Mouse (Mus musculus): Measurements from ENCODE around the gene Usp37. TPM values are rescaled to one million over a fixed set of nuclear protein-coding genes. Genes with fewer than 3 reads are reported as not detected.
"Not testable (repeated sequence)": the region's sequence is repeated elsewhere in the genome, so short reads cannot be mapped to it uniquely, and the experiment has no call there.

The Usp37 gene
- polyA plus RNA-seq, 1 experiment from 2014 or later: 28.3 TPM

DNA sequence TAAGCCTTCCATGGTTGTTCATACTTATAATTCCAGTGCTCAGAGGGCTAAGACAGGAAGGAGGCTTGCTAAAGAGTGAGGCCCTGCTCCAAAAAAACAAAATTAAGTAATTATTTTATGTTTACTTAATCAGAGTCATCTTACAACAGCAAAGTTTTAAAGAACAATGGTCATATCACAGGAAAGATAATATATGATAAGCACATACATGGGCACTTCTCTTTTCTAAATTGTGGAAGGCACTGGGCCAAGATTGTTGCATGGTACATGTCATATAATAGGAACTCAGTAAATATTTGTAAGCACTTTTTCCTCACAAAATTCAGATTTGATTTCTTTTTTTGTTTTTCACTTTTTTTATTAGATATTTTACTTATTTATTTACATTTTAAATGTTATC, 24.2 kb downstream of the Usp37 start:
- H3K9me3 ChIP-seq: no peaks in the 10 kb centered on the region
- no peak overlapping the region for H3K27ac ChIP-seq
- H3K4me3 ChIP-seq: no peak overlapping the region
- peaks cover 75% of the 10 kb centered on the region for H3K36me3 ChIP-seq
- H3K4me1 ChIP-seq: no peaks in the 10 kb centered on the region
- H3K27me3 ChIP-seq (ENCODE audit: insufficient read depth, poor library complexity, severe bottlenecking): no peaks in the 10 kb centered on the region
- no peak for DNase-seq (ENCODE audit: low spot score)

DNA sequence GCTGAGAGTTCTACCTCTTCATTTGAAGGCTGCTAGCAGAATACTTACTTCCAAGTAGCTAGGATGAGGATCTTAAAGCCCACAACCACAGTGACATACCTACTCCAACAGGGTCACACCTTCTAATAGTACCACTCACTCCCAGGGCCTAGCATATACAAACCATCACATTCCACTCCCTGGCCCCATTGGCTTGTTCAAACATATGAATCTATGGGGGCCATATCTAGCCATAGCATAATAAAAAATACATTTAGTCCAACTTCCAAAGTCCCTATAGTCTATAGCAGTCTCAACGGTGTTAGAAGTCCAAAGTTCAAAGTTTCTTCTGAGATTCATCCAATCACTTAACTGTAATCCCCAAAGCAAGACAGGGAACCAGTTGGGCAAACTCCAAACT, 31.1 kb downstream of the Usp37 start:
- H3K27ac ChIP-seq; H3K4me1 ChIP-seq; H3K27me3 ChIP-seq (ENCODE audit: insufficient read depth, poor library complexity, severe bottlenecking); H3K9me3 ChIP-seq; DNase-seq (ENCODE audit: low spot score); H3K4me3 ChIP-seq: not testable (repeated sequence)
- WGBS: 97% methylated on average over 1 of the region's 1 CpGs
- peaks cover 37% of the 10 kb centered on the region for H3K36me3 ChIP-seq

DNA sequence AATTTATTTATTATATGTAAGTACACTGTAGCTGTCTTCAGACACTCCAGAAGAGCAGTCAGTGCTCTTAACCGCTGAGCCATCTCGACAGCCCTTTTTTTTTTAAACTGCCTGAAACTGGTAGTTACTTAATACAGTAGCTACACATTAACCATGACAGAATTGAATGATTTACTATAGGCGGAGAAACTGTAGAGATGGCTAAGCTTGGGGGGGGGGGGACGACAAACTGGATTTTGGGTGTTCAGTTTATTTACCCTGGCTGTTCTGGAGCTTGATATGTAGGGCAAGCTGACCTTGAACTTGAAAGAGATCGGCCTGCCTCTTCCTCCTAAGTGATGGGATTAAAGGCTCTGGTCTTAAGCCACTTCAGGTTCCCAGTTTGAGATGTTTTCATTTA, 32.8 kb downstream of the Usp37 start:
- H3K36me3 ChIP-seq: peaks cover 34% of the 10 kb centered on the region
- H3K9me3 ChIP-seq: no peaks in the 10 kb centered on the region
- H3K4me3 ChIP-seq: no peak overlapping the region
- no peak overlapping the region for H3K27ac ChIP-seq
- H3K4me1 ChIP-seq: peaks cover 17% of the 10 kb centered on the region
- WGBS: 97% methylated on average over 5 of the region's 5 CpGs
- DNase-seq (ENCODE audit: low spot score): no peak
- no peaks in the 10 kb centered on the region for H3K27me3 ChIP-seq (ENCODE audit: insufficient read depth, poor library complexity, severe bottlenecking)

DNA sequence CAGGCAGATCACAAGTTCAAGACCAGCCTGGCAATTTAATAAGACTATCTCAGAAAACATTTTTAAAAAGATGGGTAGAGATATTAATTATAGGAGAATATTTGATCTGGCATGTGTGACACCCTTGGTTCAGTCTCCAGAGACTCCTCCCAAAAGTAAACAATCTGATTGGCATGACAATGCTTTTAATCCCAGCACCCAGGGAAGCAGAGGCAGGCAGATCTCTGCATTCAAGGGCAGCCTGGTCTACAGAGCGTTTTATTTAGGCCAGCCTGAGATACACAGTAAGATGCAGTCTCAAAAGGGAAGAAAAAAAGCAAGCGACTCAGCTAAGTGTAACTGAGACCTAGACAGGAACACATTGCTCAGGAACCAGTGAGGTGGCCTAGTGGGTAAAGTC, 36.3 kb downstream of the Usp37 start:
- H3K27me3 ChIP-seq (ENCODE audit: insufficient read depth, poor library complexity, severe bottlenecking): no peaks in the 10 kb centered on the region
- no peaks in the 10 kb centered on the region for H3K9me3 ChIP-seq
- WGBS: 88% methylated on average over 2 of the region's 2 CpGs
- peaks cover 15% of the 10 kb centered on the region for H3K36me3 ChIP-seq
- 0 out of 2 replicates have a peak overlapping the region, but pooled peaks have one; percentile 96 for H3K4me3 ChIP-seq
- H3K4me1 ChIP-seq: peaks cover 22% of the 10 kb centered on the region
- H3K27ac ChIP-seq: no peak overlapping the region; the same call in 1 of the 2 replicates
- no peak for DNase-seq (ENCODE audit: low spot score)

DNA sequence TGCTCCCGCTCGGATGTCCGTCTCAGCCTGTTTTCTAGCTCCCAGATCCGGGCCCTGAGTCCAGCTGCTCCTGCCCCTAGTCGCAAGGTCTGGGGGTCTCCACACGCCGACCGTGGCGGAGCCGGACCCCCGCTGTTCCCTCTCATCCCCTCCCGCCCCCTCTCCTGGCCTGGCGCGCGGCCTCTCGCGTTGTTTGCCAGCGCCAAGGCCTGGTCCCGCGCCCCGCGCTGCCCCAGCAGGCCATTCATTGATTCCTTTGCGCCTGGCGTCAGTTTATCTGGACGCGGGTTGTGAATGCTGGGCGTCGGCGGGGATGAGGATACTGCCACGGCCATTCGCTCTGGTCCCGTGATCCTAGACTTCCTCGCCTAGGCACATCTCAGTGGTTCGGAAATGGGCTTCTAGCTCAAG, 37.6 kb downstream of the Usp37 start:
- Histone ChIP-seq H3K9me3 (no peaks in the 10 kb centered on the region), H3K27ac (peak overlapping the region; percentile 98), H3K4me1 (peaks cover 22% of the 10 kb centered on the region), H3K36me3 (peaks cover 12% of the 10 kb centered on the region; the same call in 1 of the 2 replicates), H3K27me3 (ENCODE audit: insufficient read depth, poor library complexity, severe bottlenecking) (no peaks in the 10 kb centered on the region), H3K4me3 (peak overlapping the region; percentile 96)
- no peak for DNase-seq (ENCODE audit: low spot score)
- under 1% methylated on average over 34 of the region's 34 CpGs for WGBS

DNA sequence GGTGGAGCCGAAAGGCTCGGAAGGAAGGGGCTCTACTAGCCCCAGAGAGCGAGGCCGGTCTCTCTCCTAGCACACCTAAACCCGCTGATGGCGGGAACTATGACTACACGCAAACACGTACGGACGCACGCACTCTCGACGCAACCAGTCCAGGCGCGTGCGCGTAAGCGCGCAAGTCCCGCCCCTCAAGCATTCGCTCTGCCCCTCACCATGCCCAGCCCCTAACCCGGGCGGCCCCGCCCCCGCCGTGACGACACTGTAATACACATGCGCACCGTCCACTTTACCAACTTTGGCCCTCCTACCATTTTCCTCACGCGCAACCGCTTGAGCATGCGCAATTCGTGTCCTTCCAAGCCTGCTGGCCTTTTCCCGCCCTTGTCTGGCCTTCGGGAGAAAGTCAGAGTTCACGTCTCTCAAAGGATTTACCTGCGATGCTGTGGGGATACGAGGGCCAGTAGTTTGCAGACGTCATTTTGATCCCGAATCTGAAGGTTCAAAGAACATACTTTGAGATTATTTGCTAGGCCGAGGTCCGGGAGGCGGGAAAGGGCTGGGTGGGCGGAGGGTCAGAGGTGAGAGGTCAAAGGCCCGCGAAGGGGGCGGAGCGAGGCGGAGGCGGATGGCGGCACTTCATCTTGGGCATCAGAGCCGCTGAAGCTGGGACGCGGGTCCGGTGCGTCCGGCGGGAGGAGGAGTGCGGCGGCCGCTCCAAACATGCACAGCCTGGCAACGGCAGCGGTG, 38.2 kb downstream of the Usp37 start, which contains the start of gene Cnot9:
Cnot9 (plus strand) TSS at position 338 of the 744 bp plus-strand sequence.
- H3K4me3 ChIP-seq: peak within 1 kb of the TSS; percentile 96
- no peaks in the 10 kb centered on the region for H3K27me3 ChIP-seq (ENCODE audit: insufficient read depth, poor library complexity, severe bottlenecking)
- H3K36me3 ChIP-seq: peaks cover 7% of the 10 kb centered on the region; the same call in 1 of the 2 replicates
- H3K27ac ChIP-seq: peak within 1 kb of the TSS; percentile 98
- peak; percentile 100 for DNase-seq (ENCODE audit: low spot score)
- under 1% methylated on average over 64 of the region's 64 CpGs for WGBS
- H3K9me3 ChIP-seq: no peaks in the 10 kb centered on the region
- H3K4me1 ChIP-seq: peaks cover 22% of the 10 kb centered on the region

DNA sequence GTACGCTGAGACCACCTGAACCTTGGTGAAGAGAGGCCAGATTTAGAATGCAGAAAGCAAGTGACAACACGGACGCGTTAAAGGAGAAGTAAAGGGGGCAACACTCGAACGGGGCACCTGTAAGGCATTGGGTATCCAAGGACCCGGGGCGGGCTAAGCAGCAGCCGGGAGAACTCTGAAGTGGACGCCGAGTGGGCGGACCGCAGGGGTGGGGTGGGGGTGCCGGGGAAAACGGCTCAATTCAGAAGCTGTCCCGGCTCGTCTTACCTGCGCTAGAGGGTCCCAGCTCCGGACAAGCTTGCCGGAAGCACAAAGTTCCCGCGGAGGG, 38.7 kb downstream of the Usp37 start:
- Histone ChIP-seq H3K4me3 (peak overlapping the region; percentile 96), H3K27ac (peak overlapping the region; percentile 98)
- WGBS: 2% methylated on average over 22 of the region's 22 CpGs

DNA sequence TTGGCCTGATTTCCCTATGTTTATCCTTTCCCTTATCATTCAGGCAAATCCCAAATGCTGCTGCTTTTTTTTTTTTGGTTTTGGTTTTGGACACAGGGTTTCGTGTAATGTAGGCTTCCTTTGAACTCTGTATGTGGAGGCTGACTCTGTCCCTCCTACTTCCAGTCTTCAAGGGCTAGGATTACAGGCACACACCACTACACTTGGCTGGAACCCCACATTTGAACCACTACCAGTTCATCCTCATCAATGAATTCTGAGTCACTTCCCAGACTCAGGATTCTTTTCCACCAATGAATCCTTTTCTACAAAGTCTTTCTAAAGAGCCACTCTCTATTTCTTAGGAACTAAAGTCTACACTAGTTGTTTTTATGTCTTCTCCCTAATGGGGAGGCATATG, 43.0 kb downstream of the Usp37 start:
- Histone ChIP-seq H3K4me3 (no peak overlapping the region), H3K36me3 (peaks cover 10% of the 10 kb centered on the region; the same call in 1 of the 2 replicates), H3K27me3 (ENCODE audit: insufficient read depth, poor library complexity, severe bottlenecking) (no peaks in the 10 kb centered on the region), H3K9me3 (no peaks in the 10 kb centered on the region), H3K4me1 (0 out of 2 replicates have a peak, but pooled peaks cover 5% of the 10 kb centered on the region), H3K27ac (no peak overlapping the region)
- 61% methylated on average over 1 of the region's 1 CpGs for WGBS
- DNase-seq (ENCODE audit: low spot score): no peak

More for the DNA sequence above, 38.7 kb downstream of the Usp37 start:
- Histone ChIP-seq H3K27me3 (ENCODE audit: insufficient read depth, poor library complexity, severe bottlenecking) (no peaks in the 10 kb centered on the region), H3K4me1 (peaks cover 22% of the 10 kb centered on the region), H3K36me3 (peaks cover 7% of the 10 kb centered on the region; the same call in 1 of the 2 replicates), H3K9me3 (no peaks in the 10 kb centered on the region)
- no peak for DNase-seq (ENCODE audit: low spot score)

DNA sequence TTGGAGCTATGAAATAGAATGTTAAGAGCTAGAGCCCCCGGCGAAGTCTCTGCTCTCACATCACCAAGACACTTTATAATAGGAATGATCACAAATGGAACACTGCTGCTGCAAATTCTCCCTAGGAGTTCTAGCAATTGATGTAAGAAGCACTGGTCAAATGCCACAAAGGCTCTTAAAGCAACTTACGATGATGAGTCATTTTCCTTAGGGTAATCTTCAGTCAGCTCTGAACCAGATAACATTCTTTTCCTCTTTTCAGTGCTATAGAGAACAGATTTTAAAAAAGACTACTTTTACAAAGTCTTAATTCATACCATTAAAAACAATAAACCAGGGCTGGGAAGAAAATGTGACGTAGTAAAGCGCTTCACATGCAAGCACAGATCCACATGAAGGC, 58.3 kb downstream of the Usp37 start:
- Histone ChIP-seq H3K36me3 (peaks cover 89% of the 10 kb centered on the region), H3K27me3 (ENCODE audit: insufficient read depth, poor library complexity, severe bottlenecking) (no peaks in the 10 kb centered on the region), H3K9me3 (no peaks in the 10 kb centered on the region), H3K27ac (no peak overlapping the region), H3K4me3 (no peak overlapping the region), H3K4me1 (no peaks in the 10 kb centered on the region)
- no peak for DNase-seq (ENCODE audit: low spot score)
- WGBS: 93% methylated on average over 5 of the region's 5 CpGs

DNA sequence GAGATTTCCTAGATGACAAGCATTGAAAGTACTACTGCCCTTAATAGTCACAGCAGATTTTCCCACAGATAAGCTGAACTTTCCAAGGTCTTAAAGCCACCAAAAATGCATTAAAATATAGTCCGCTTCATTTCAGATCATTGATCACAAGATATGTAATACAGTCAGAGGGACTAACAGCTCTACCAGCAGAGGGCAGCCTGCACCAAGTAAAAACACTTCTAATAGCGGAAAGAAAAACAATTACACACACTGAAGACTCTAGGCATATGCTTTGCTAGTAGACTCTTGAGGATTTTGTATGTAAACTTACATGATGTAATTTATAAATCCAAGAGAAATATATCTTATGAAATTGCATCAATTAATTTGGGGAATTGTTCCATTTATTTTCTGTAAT, 83.8 kb downstream of the Usp37 start:
- 83% methylated on average over 2 of the region's 2 CpGs for WGBS
- H3K27ac ChIP-seq: no peak overlapping the region
- peaks cover 70% of the 10 kb centered on the region for H3K36me3 ChIP-seq
- no peak for DNase-seq (ENCODE audit: low spot score)
- H3K9me3 ChIP-seq: no peaks in the 10 kb centered on the region
- no peak overlapping the region for H3K4me3 ChIP-seq
- H3K4me1 ChIP-seq: no peaks in the 10 kb centered on the region
- no peaks in the 10 kb centered on the region for H3K27me3 ChIP-seq (ENCODE audit: insufficient read depth, poor library complexity, severe bottlenecking)

DNA sequence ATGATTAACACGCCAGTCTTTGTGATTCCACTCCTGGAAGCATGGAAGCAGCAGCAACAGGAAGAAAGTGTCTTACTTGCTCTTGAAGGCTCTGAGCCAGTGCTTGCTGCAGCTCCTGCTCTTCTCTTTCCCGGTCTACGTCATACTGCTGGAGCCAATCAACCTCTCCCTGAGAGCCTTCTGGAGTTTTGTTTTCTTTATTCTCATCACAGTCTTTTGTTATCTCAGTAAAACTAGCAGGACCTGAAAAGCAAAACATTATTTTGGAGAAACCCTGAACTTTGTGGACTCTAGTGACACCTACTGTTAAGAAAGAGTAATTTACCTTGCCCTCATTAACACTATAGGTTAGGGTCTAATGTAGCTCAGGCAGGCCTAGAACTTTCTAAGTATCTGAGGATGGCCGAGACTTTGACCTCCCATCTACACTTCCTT, 91.5 kb downstream of the Usp37 start:
- Histone ChIP-seq H3K4me3 (no peak overlapping the region), H3K36me3 (peaks cover 89% of the 10 kb centered on the region), H3K9me3 (no peaks in the 10 kb centered on the region), H3K4me1 (no peaks in the 10 kb centered on the region), H3K27ac (no peak overlapping the region), H3K27me3 (ENCODE audit: insufficient read depth, poor library complexity, severe bottlenecking) (no peaks in the 10 kb centered on the region)
- 56% methylated on average over 4 of the region's 4 CpGs for WGBS
- DNase-seq (ENCODE audit: low spot score): no peak

DNA sequence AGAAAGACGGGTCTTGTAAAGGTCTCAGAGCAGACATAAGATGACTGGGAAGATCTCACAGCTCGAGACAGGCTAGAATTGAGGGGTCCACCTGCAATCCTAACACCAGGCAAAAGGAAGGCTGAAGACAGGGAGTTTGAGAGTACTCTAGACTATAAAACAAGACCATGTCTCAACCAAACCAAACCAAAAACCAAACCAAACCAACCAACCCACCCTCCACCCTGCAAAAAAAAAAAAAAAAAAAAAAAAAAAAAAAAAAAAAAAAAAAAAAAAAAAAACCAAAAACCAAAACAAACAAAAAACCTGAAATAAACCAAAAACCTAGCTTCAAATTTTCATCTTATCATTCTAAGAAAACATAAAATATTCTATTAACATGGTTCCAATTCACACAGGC, 99.5 kb downstream of the Usp37 start:
- no peak for DNase-seq (ENCODE audit: low spot score)
- no peaks in the 10 kb centered on the region for H3K9me3 ChIP-seq
- peaks cover 79% of the 10 kb centered on the region for H3K36me3 ChIP-seq
- 94% methylated on average over 2 of the region's 2 CpGs for WGBS
- no peaks in the 10 kb centered on the region for H3K27me3 ChIP-seq (ENCODE audit: insufficient read depth, poor library complexity, severe bottlenecking)
- H3K27ac ChIP-seq: no peak overlapping the region
- no peaks in the 10 kb centered on the region for H3K4me1 ChIP-seq
- H3K4me3 ChIP-seq: no peak overlapping the region

DNA sequence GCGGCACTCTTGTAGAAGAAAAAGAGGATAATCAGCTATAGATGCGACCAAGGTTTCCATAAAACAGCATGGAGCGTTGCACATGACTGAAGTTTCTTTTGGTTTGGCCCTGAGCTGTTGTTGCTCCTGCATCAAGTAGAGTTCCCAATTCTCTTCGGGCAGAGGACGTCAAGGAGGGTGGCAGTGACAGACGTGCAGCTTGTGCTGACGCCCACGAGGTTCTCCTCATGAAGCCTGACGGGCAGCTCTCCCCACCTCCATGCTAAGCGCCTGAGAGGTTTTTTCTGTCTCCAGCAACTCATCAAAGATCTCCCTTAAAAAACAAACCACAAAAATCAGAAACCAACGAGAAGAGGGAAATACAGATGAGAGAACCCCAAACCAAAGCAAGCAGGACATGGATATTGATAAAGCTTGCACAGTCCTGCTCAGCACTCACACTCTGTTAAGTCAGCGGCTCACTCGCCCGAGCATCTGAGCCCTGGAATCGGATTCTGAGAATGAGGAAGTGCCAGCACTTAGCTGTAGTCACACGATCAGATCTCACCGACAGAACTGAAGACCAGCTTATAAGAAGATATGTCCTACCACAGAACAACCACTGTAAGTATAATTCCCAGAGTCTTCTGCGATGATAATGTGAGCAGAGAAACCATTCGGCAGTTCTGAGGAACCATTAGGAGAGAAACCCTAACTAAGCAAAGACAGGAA, 104.8 kb downstream of the Usp37 start:
- Histone ChIP-seq H3K27me3 (ENCODE audit: insufficient read depth, poor library complexity, severe bottlenecking) (no peaks in the 10 kb centered on the region), H3K4me1 (peaks cover 6% of the 10 kb centered on the region), H3K4me3 (no peak overlapping the region), H3K36me3 (peaks cover 74% of the 10 kb centered on the region), H3K27ac (no peak overlapping the region), H3K9me3 (no peaks in the 10 kb centered on the region)
- no peak for DNase-seq (ENCODE audit: low spot score)
- 88% methylated on average over 19 of the region's 19 CpGs for WGBS

Data from heart, embryonic 10.5 days (tissue).